Mouse (Mus musculus): ENCODE measurements around the gene Fam171a1. TPM values are rescaled to one million over a fixed set of nuclear protein-coding genes. Genes with fewer than 3 reads are reported as not detected.

Fam171a1 gene
- polyA plus RNA-seq, 1 experiment: 13.5 TPM

- TF ChIP-seq POLR2AphosphoS2 (IDR thresholded peaks at IDR 0.05; ENCODE audit: insufficient read length, low read depth) (no peak), MYOG (IDR thresholded peaks at IDR 0.05; ENCODE audit: control insufficient read depth in 1 of 3, insufficient read depth in 1 of 3, insufficient read length in 2 of 3, low read depth in 2 of 3) (no peak), REST (IDR thresholded peaks at IDR 0.05; ENCODE audit: insufficient read depth, insufficient read length) (no peak), E2F4 (IDR thresholded peaks at IDR 0.05; ENCODE audit: insufficient read depth) (no peak), POLR2A (IDR thresholded peaks at IDR 0.05; ENCODE audit: insufficient read length, low read depth) (no peak), SRF (IDR thresholded peaks at IDR 0.05; ENCODE audit: control insufficient read depth, insufficient read length, low read depth) (no peak)
- no peak overlapping the region for H3K4me2 ChIP-seq (ENCODE audit: low read depth)
- peaks cover 45% of the 10 kb centered on the region for H3K79me2 ChIP-seq (ENCODE audit: control insufficient read depth, insufficient read depth)
- no peak overlapping the region for H3ac ChIP-seq (ENCODE audit: control insufficient read depth, insufficient read length)
- no peaks in the 10 kb centered on the region for H3K27me3 ChIP-seq (ENCODE audit: control insufficient read depth, insufficient read depth, insufficient read length)
- no peaks in the 10 kb centered on the region for H3K36me3 ChIP-seq (ENCODE audit: control insufficient read depth, insufficient read depth)
- no peak overlapping the region for H3K4me3 ChIP-seq
Measured at GRCm38 (mm10) chr2:3139578-3139977, 25.6 kb downstream of the Fam171a1 start.

- Histone ChIP-seq H3K4me2 (ENCODE audit: low read depth) (no peak overlapping the region), H3K79me2 (ENCODE audit: control insufficient read depth, insufficient read depth) (peaks cover 49% of the 10 kb centered on the region), H3K27me3 (ENCODE audit: control insufficient read depth, insufficient read depth, insufficient read length) (no peaks in the 10 kb centered on the region), H3ac (ENCODE audit: control insufficient read depth, insufficient read length) (no peak overlapping the region), H3K4me3 (no peak overlapping the region), H3K36me3 (ENCODE audit: control insufficient read depth, insufficient read depth) (no peaks in the 10 kb centered on the region)
- no peak for TF ChIP-seq REST (IDR thresholded peaks at IDR 0.05; ENCODE audit: insufficient read depth, insufficient read length)
- no peak for TF ChIP-seq TCF12 (IDR thresholded peaks at IDR 0.05; ENCODE audit: insufficient read depth, poor library complexity, severe bottlenecking)
- no peak for TF ChIP-seq USF1 (IDR thresholded peaks at IDR 0.05; ENCODE audit: low read depth)
- TF ChIP-seq MYOD1 (IDR thresholded peaks at IDR 0.05; ENCODE audit: control insufficient read depth in 1 of 3, insufficient read length in 2 of 3, low read depth in 2 of 3): no peak
- TF ChIP-seq MYOG (IDR thresholded peaks at IDR 0.05; ENCODE audit: control insufficient read depth in 1 of 3, insufficient read depth in 1 of 3, insufficient read length in 2 of 3, low read depth in 2 of 3): no peak
- TF ChIP-seq TCF3 (IDR thresholded peaks at IDR 0.05; ENCODE audit: insufficient read length, low read depth): no peak
- TF ChIP-seq POLR2A (IDR thresholded peaks at IDR 0.05; ENCODE audit: insufficient read length, low read depth): no peak
Measured at GRCm38 (mm10) chr2:3140585-3140984, 26.6 kb downstream of the Fam171a1 start.

- Histone ChIP-seq H3K4me3 (no peak overlapping the region), H3ac (ENCODE audit: control insufficient read depth, insufficient read length) (no peak overlapping the region), H3K4me2 (ENCODE audit: low read depth) (no peak overlapping the region), H3K36me3 (ENCODE audit: control insufficient read depth, insufficient read depth) (no peaks in the 10 kb centered on the region), H3K27me3 (ENCODE audit: control insufficient read depth, insufficient read depth, insufficient read length) (no peaks in the 10 kb centered on the region), H3K79me2 (ENCODE audit: control insufficient read depth, insufficient read depth) (peaks cover 54% of the 10 kb centered on the region)
- no peak for TF ChIP-seq E2F4 (IDR thresholded peaks at IDR 0.05; ENCODE audit: insufficient read depth)
- TF ChIP-seq MYOD1 (IDR thresholded peaks at IDR 0.05; ENCODE audit: control insufficient read depth in 1 of 3, insufficient read length in 2 of 3, low read depth in 2 of 3): no peak
- TF ChIP-seq TCF3 (IDR thresholded peaks at IDR 0.05; ENCODE audit: insufficient read length, low read depth): no peak
- TF ChIP-seq POLR2AphosphoS2 (IDR thresholded peaks at IDR 0.05; ENCODE audit: insufficient read length, low read depth): no peak
- no peak for TF ChIP-seq MYOG (IDR thresholded peaks at IDR 0.05; ENCODE audit: control insufficient read depth in 1 of 3, insufficient read depth in 1 of 3, insufficient read length in 2 of 3, low read depth in 2 of 3)
- TF ChIP-seq MAX (IDR thresholded peaks at IDR 0.05; ENCODE audit: low read depth): no peak
- TF ChIP-seq SRF (IDR thresholded peaks at IDR 0.05; ENCODE audit: control insufficient read depth, insufficient read length, low read depth): no peak
- TF ChIP-seq POLR2A (IDR thresholded peaks at IDR 0.05; ENCODE audit: insufficient read length, low read depth): no peak
- no peak for TF ChIP-seq REST (IDR thresholded peaks at IDR 0.05; ENCODE audit: insufficient read depth, insufficient read length)
- no peak for TF ChIP-seq USF1 (IDR thresholded peaks at IDR 0.05; ENCODE audit: low read depth)
- TF ChIP-seq CEBPB (IDR thresholded peaks at IDR 0.05; ENCODE audit: insufficient read depth, poor library complexity, severe bottlenecking): no peak
- no peak for TF ChIP-seq TCF12 (IDR thresholded peaks at IDR 0.05; ENCODE audit: insufficient read depth, poor library complexity, severe bottlenecking)
Measured at GRCm38 (mm10) chr2:3141804-3142203, 27.8 kb downstream of the Fam171a1 start.

GRCm38 (mm10) chr2:3144291-3144690 lies 30.3 kb downstream of the Fam171a1 start:
- no peaks in the 10 kb centered on the region for H3K27me3 ChIP-seq (ENCODE audit: control insufficient read depth, insufficient read depth, insufficient read length)
- no peak for TF ChIP-seq USF1 (IDR thresholded peaks at IDR 0.05; ENCODE audit: low read depth)
- TF ChIP-seq MYOD1 (IDR thresholded peaks at IDR 0.05; ENCODE audit: control insufficient read depth in 1 of 3, insufficient read length in 2 of 3, low read depth in 2 of 3): no peak
- peaks cover 55% of the 10 kb centered on the region for H3K79me2 ChIP-seq (ENCODE audit: control insufficient read depth, insufficient read depth)
- H3ac ChIP-seq (ENCODE audit: control insufficient read depth, insufficient read length): no peak overlapping the region
- no peak overlapping the region for H3K4me2 ChIP-seq (ENCODE audit: low read depth)
- no peaks in the 10 kb centered on the region for H3K36me3 ChIP-seq (ENCODE audit: control insufficient read depth, insufficient read depth)
- no peak overlapping the region for H3K4me3 ChIP-seq

- TF ChIP-seq MYOD1 (IDR thresholded peaks at IDR 0.05; ENCODE audit: control insufficient read depth in 1 of 3, insufficient read length in 2 of 3, low read depth in 2 of 3): no peak
- TF ChIP-seq TCF12 (IDR thresholded peaks at IDR 0.05; ENCODE audit: insufficient read depth, poor library complexity, severe bottlenecking): no peak
- TF ChIP-seq MYOG (IDR thresholded peaks at IDR 0.05; ENCODE audit: control insufficient read depth in 1 of 3, insufficient read depth in 1 of 3, insufficient read length in 2 of 3, low read depth in 2 of 3): no peak
- TF ChIP-seq POLR2AphosphoS2 (IDR thresholded peaks at IDR 0.05; ENCODE audit: insufficient read length, low read depth): no peak
- no peak for TF ChIP-seq CEBPB (IDR thresholded peaks at IDR 0.05; ENCODE audit: insufficient read depth, poor library complexity, severe bottlenecking)
- TF ChIP-seq TCF3 (IDR thresholded peaks at IDR 0.05; ENCODE audit: insufficient read length, low read depth): no peak
- TF ChIP-seq MAX (IDR thresholded peaks at IDR 0.05; ENCODE audit: low read depth): no peak
- no peak for TF ChIP-seq SRF (IDR thresholded peaks at IDR 0.05; ENCODE audit: control insufficient read depth, insufficient read length, low read depth)
- no peak for TF ChIP-seq POLR2A (IDR thresholded peaks at IDR 0.05; ENCODE audit: insufficient read length, low read depth)
- TF ChIP-seq REST (IDR thresholded peaks at IDR 0.05; ENCODE audit: insufficient read depth, insufficient read length): no peak
- TF ChIP-seq USF1 (IDR thresholded peaks at IDR 0.05; ENCODE audit: low read depth): no peak
- no peak overlapping the region for H3ac ChIP-seq (ENCODE audit: control insufficient read depth, insufficient read length)
- peaks cover 45% of the 10 kb centered on the region for H3K79me2 ChIP-seq (ENCODE audit: control insufficient read depth, insufficient read depth)
- H3K27me3 ChIP-seq (ENCODE audit: control insufficient read depth, insufficient read depth, insufficient read length): no peaks in the 10 kb centered on the region
- no peak overlapping the region for H3K4me2 ChIP-seq (ENCODE audit: low read depth)
- H3K36me3 ChIP-seq (ENCODE audit: control insufficient read depth, insufficient read depth): no peaks in the 10 kb centered on the region
- no peak overlapping the region for H3K4me3 ChIP-seq
Measured at GRCm38 (mm10) chr2:3147550-3148157, 33.6 kb downstream of the Fam171a1 start.

Data from myocyte (in vitro differentiated cells).